Mouse (Mus musculus) liver, postnatal 0 days (tissue): ENCODE measurements at regions not wholly inside any gene's neighbourhood (a gene's known extent, or its start where the extent isn't known, plus 50 kb on each side); places are given as distances from the start of the nearest gene placed in this dataset.

Source experiments
- CTCF ChIP-seq: sonication (generic); IDR thresholded peaks from 2 replicates; pipeline ENCODE4 v1.5.1; 2016; ENCODE audit warnings: antibody characterized with exemption, low read depth
- EP300 ChIP-seq: IDR thresholded peaks from 2 replicates; pipeline ENCODE4 v1.6.1; 2016; ENCODE audit warnings: antibody characterized with exemption, low read depth, mild to moderate bottlenecking

- TF ChIP-seq CTCF (no peak), EP300 (no peak)
These were observed 224.7 kb upstream of the Klf3 start for GRCm38 (mm10) chr5:64578536-64578935.
